Mouse (Mus musculus) megakaryocyte, adult 5-6 weeks (primary cell): ENCODE data around the gene Wfdc21. TPM values are rescaled to one million over a fixed set of nuclear protein-coding genes. Genes with fewer than 3 reads are reported as not detected.

Experiments used
- ATAC-seq: 2 replicates; pipeline ENCODE4 v1.8.0; 2016; ENCODE audit warnings: mild to moderate bottlenecking, inconsistent platforms; ENCODE audit not compliant: poor library complexity, severe bottlenecking
- total RNA-seq, 2 experiments: library from RNA; stranded (forward) in 1 of 2; stranded (reverse) in 1 of 2; fragments of 153-499, 151-499 nt in 1 of 2; fragments of 221-1000, 200-1000 nt in 1 of 2; gene quantifications; 2 replicates each; pipeline versions ENCODE4 v1.2.3 to v1.2.4; 2015 to 2017

Gene Wfdc21
- total RNA-seq, 2 experiments from 2014 or later = 492 to 528 TPM

GRCm38 (mm10) chr11:83796112-83796511 lies 49.4 kb downstream of the Wfdc21 start:
- ATAC-seq = no peak

- ATAC-seq = no peak
These were observed 50.4 kb downstream of the Wfdc21 start for GRCm38 (mm10) chr11:83796980-83797608.

- no peak for ATAC-seq
These were observed 53.2 kb downstream of the Wfdc21 start for GRCm38 (mm10) chr11:83799871-83800430.

GRCm38 (mm10) chr11:83802166-83802565 lies 55.4 kb downstream of the Wfdc21 start:
- no peak for ATAC-seq

Other genes starting within 250 kb of the Wfdc21 start
- not detected in 2 replicates for gene Heatr9, start 224.8 kb upstream of the Wfdc21 start, total RNA-seq (2015)
- gene Heatr9, start 224.8 kb upstream of the Wfdc21 start, total RNA-seq (2017) = not detected in 2 replicates
- 32.1 and 70.7 TPM in 2 replicates for gene Ccl5, start 216.4 kb upstream of the Wfdc21 start, total RNA-seq (2015)
- 7.2 and 11.1 TPM in 2 replicates for gene Ccl5, start 216.4 kb upstream of the Wfdc21 start, total RNA-seq (2017)
- gene Ccl9, start 168.3 kb upstream of the Wfdc21 start, total RNA-seq (2015) = 447 and 459 TPM in 2 replicates
- 282 and 303 TPM in 2 replicates for gene Ccl9, start 168.3 kb upstream of the Wfdc21 start, total RNA-seq (2017)
- 916 and 950 TPM in 2 replicates for gene Ccl6, start 153.9 kb upstream of the Wfdc21 start, total RNA-seq (2015)
- 592 and 639 TPM in 2 replicates for gene Ccl6, start 153.9 kb upstream of the Wfdc21 start, total RNA-seq (2017)
- 1.0 TPM in 1 of 2 replicates, not detected in the other for gene Rpl9-ps1, start 101.3 kb upstream of the Wfdc21 start, total RNA-seq (2015)
- gene Rpl9-ps1, start 101.3 kb upstream of the Wfdc21 start, total RNA-seq (2017) = not detected in 2 replicates
- 299 and 403 TPM in 2 replicates for gene Ccl3, start 97.6 kb upstream of the Wfdc21 start, total RNA-seq (2015)
- gene Ccl3, start 97.6 kb upstream of the Wfdc21 start, total RNA-seq (2017) = 184 and 222 TPM in 2 replicates
- gene Ccl4, start 84.4 kb upstream of the Wfdc21 start, total RNA-seq (2015) = 36.0 and 59.5 TPM in 2 replicates
- 36.2 and 51.5 TPM in 2 replicates for gene Ccl4, start 84.4 kb upstream of the Wfdc21 start, total RNA-seq (2017)
- 379 and 412 TPM in 2 replicates for gene Wfdc17, start 42.9 kb upstream of the Wfdc21 start, total RNA-seq (2015)
- 127 and 155 TPM in 2 replicates for gene Wfdc17, start 42.9 kb upstream of the Wfdc21 start, total RNA-seq (2017)
- 1.4 and 6.2 TPM in 2 replicates for gene Wfdc18, start 37.9 kb upstream of the Wfdc21 start, total RNA-seq (2015)
- 1.3 and 3.9 TPM in 2 replicates for gene Wfdc18, start 37.9 kb upstream of the Wfdc21 start, total RNA-seq (2017)
- 13.0 and 17.0 TPM in 2 replicates for gene Heatr6, start 6.8 kb downstream of the Wfdc21 start, total RNA-seq (2015)
- 13.2 and 19.8 TPM in 2 replicates for gene Heatr6, start 6.8 kb downstream of the Wfdc21 start, total RNA-seq (2017)
- gene Hnf1b, start 103.1 kb downstream of the Wfdc21 start, total RNA-seq (2015) = not detected in 2 replicates
- gene Hnf1b, start 103.1 kb downstream of the Wfdc21 start, total RNA-seq (2017) = not detected in 2 replicates
- 28.1 and 30.5 TPM in 2 replicates for gene Ddx52, start 195.1 kb downstream of the Wfdc21 start, total RNA-seq (2015)
- 53.3 and 62.9 TPM in 2 replicates for gene Ddx52, start 195.1 kb downstream of the Wfdc21 start, total RNA-seq (2017)
- 25.7 and 27.7 TPM in 2 replicates for gene Synrg, start 217.5 kb downstream of the Wfdc21 start, total RNA-seq (2015)
- 20.6 and 23.8 TPM in 2 replicates for gene Synrg, start 217.5 kb downstream of the Wfdc21 start, total RNA-seq (2017)